Mouse (Mus musculus) heart, postnatal 0 days (tissue): ENCODE data around the gene Dpm2. TPM values are rescaled to one million over a fixed set of nuclear protein-coding genes. Genes with fewer than 3 reads are reported as not detected.

Experiments used
- ATAC-seq: fragments of 200-750 bp; cut with Nextera tagmentation; 2 replicates; pipeline ENCODE4 v1.8.0; 2017; ENCODE audit warnings: low read depth, moderate number of reproducible peaks, moderate library complexity; ENCODE audit not compliant: insufficient read depth
- DNase-seq: peaks from one replicate; pipeline ENCODE4 v3.0.0-alpha.2; 2016; ENCODE audit warnings: low spot score
- H3K27ac ChIP-seq: fragments of 300-500 bp; sonication (generic); 2 replicates; pipeline ENCODE4 v1.5.1; 2014; ENCODE audit warnings: low read depth, mild to moderate bottlenecking
- H3K27me3 ChIP-seq: fragments of 300-500 bp; sonication (generic); 2 replicates; pipeline ENCODE4 v1.6.1; 2014; ENCODE audit warnings: low read length, mixed read lengths; ENCODE audit not compliant: control insufficient read depth, insufficient read depth
- H3K36me3 ChIP-seq: fragments of 300-500 bp; sonication (generic); replicated peaks from 2 replicates; pipeline ENCODE4 v1.6.1; 2014; ENCODE audit warnings: low read length, mixed read lengths; ENCODE audit not compliant: control insufficient read depth, insufficient read depth
- H3K4me1 ChIP-seq: fragments of 300-500 bp; sonication (generic); 2 replicates; pipeline ENCODE4 v1.6.1; 2014; ENCODE audit warnings: antibody characterized with exemption; ENCODE audit not compliant: control insufficient read depth, insufficient read depth
- H3K4me2 ChIP-seq: fragments of 300-500 bp; sonication (generic); 2 replicates; pipeline ENCODE4 v1.6.1; 2014; ENCODE audit warnings: low read depth, mild to moderate bottlenecking, low read length, moderate library complexity
- H3K4me3 ChIP-seq: fragments of 300-500 bp; sonication (generic); 2 replicates; pipeline ENCODE4 v1.5.1; 2014; ENCODE audit warnings: low read depth, low read length
- H3K9ac ChIP-seq: fragments of 300-500 bp; sonication (generic); replicated peaks from 2 replicates; pipeline ENCODE4 v1.6.1; 2014; ENCODE audit warnings: low read depth, low read length, mixed read lengths
- H3K9me3 ChIP-seq: fragments of 300-500 bp; sonication (generic); replicated peaks from 2 replicates; pipeline ENCODE4 v1.6.1; 2016; ENCODE audit warnings: low read length; ENCODE audit not compliant: control insufficient read depth
- CTCF ChIP-seq: IDR thresholded peaks from 2 replicates; pipeline ENCODE4 v1.5.1; 2016; ENCODE audit warnings: antibody characterized with exemption, control low read depth, low read depth
- EP300 ChIP-seq: IDR thresholded peaks from 2 replicates; pipeline ENCODE4 v1.6.1; 2016; ENCODE audit warnings: antibody characterized with exemption, low read depth
- WGBS: fragments of 180-500 bp; shearing (Covaris S2); extraction: QIAGEN DNeasy Blood & Tissue Kit; methylation state at CpG from one replicate; pipeline ENCODE4 v1.1.7; 2014; 5-methylcytosine and 5-hydroxymethylcytosine counted together
- polyA plus RNA-seq: library from polyadenylated mRNA; unstranded; fragments of >200 nt; fragmentation: Nextera tagmentation; extraction: Ambion mirVana; gene quantifications from 2 replicates; pipeline ENCODE4 v1.2.1, GENCODE M21; 2015
- total RNA-seq: library from RNA; depleted of rRNA; stranded (reverse); fragments of >200 nt; gene quantifications from 2 replicates; pipeline ENCODE4 v1.2.3, GENCODE M21; 2014; ENCODE audit warnings: low replicate concordance

Gene Dpm2
- total and polyA plus RNA-seq, 2 experiments from 2014 or later, result 31.0 to 56.1 TPM

DNA sequence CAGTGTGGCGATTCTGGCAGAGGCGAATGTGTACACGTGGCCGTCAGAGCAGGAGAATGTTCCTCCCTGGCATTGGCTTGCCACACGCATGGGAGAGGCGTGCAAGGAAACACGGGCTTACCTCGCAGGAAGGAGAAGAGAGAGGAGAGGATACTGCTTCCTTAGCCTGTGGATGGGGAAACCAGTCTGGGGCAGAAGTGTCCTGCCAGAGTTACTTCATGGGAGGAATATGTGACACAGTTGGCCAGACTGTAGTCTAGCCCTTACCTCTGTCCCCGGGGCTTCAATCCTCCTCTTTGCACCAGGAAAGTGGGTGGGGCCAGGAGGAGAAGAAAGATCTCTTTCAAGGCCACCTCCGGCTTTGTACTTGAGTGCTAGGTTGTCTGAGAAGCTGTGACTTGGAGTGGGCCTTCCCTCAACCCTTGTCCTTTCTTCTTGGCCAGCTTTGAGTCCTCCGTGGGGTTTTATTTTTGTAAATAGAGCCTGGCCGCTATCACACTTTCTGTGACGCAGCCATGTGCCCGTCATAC, 31.1 kb upstream of the Dpm2 start:
- WGBS, result 70% methylated on average over 14 of the region's 14 CpGs
- no peak overlapping the region for H3K9ac ChIP-seq

DNA sequence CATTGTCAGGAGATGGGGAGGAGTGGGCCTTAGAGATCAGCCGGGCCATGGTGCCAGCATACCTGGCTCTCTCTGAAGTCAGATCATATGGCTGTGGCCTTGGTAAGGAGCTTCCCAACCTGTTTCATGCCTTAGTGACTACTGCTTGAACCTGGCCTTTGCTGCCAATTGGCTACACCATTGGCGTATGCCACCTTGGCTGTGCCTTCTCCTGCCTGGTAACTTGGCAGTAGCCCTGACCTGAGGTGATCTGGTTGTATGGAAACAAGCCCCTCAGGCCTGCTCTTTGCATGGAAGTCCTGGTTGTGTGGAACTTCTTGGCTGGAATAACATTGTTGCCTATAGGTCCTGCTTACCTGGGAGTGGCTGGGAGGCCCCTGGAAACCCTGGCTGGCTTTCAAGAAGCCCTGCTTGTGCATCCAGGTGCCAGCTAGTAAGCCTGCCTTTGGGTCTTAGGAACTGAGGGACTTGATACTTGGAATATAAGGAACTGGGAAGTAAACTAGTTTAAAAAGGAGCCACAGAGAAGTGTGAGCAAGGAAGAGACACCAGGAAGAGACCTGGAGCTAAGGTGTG, 29.2 kb upstream of the Dpm2 start:
- Histone ChIP-seq H3K36me3 (no peaks in the 10 kb centered on the region), H3K4me2 (no peak overlapping the region), H3K4me1 (peaks cover 40% of the 10 kb centered on the region), H3K27ac (no peak overlapping the region), H3K9ac (no peak overlapping the region), H3K4me3 (no peak overlapping the region), H3K9me3 (no peaks in the 10 kb centered on the region), H3K27me3 (no peaks in the 10 kb centered on the region)
- TF ChIP-seq EP300 (no peak), CTCF (no peak)
- no peak for ATAC-seq
- WGBS, result 92% methylated on average over 2 of the region's 2 CpGs
- DNase-seq, result no peak

More for the DNA sequence above, 31.1 kb upstream of the Dpm2 start:
- H3K4me1 ChIP-seq, result peaks cover 41% of the 10 kb centered on the region
- H3K27me3 ChIP-seq, result no peaks in the 10 kb centered on the region
- no peaks in the 10 kb centered on the region for H3K36me3 ChIP-seq
- DNase-seq (no peak), ATAC-seq (no peak)
- H3K4me2 ChIP-seq, result no peak overlapping the region
- H3K9me3 ChIP-seq, result no peaks in the 10 kb centered on the region
- H3K27ac ChIP-seq, result no peak overlapping the region
- no peak overlapping the region for H3K4me3 ChIP-seq
- TF ChIP-seq CTCF (no peak), EP300 (no peak)

DNA sequence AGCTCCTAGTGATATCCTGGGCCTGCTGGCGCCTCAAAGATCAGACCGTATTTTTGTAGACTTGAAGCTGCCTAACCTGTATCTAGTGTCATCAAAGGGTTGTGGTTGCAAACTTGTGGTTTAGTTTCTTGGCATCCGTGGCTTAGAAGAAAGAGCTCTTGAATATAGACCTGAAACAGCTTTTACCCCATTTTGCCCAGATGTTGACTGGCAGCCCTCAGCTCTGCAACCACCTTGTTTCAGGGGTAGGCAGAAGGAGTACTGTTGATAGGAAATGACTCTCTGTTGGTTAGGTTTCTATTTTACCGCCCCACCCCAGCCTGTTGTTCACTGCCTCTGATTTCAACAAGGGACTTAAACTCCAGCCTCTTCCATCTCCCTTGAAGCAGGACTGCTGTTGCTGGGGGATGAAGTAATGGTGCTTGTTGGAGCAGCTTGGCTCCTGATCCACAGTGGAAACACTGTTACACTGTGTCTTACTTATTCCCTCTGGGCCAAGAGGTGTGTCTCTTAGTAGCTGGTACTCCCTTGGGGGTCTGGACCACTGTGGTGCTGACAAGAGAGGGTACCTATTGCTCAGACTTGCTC, 28.6 kb upstream of the Dpm2 start:
- Histone ChIP-seq H3K4me3 (no peak overlapping the region), H3K27ac (no peak overlapping the region), H3K9ac (no peak overlapping the region), H3K4me2 (no peak overlapping the region), H3K27me3 (no peaks in the 10 kb centered on the region), H3K9me3 (no peaks in the 10 kb centered on the region), H3K4me1 (peaks cover 42% of the 10 kb centered on the region), H3K36me3 (no peaks in the 10 kb centered on the region)
- TF ChIP-seq CTCF (no peak), EP300 (no peak)
- ATAC-seq, result no peak
- DNase-seq, result no peak
- 82% methylated on average over 4 of the region's 4 CpGs for WGBS

DNA sequence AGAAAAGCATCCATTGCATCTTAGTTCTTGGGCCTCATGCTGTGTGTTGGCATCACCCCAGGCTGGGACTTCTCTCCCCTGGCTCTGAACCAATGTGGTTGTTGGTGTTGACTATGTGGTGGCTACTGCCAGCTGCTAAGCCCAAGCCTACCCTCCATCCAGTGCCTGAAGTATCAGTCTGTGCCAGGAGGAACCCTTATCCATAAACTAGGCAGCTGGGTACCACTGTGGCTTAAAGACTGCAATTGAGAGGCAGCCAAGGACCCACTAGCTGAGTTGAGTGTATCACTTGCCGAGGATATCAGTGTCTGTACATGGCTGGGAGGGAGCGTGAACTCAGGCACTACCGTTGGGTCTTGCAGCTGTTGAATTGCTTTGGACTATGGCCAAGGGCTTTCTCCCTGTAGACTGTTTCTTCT, 27.6 kb upstream of the Dpm2 start:
- TF ChIP-seq CTCF (no peak), EP300 (no peak)
- Histone ChIP-seq H3K36me3 (no peaks in the 10 kb centered on the region), H3K4me1 (peaks cover 42% of the 10 kb centered on the region), H3K9ac (no peak overlapping the region), H3K27me3 (no peaks in the 10 kb centered on the region), H3K4me2 (no peak overlapping the region), H3K4me3 (no peak overlapping the region), H3K9me3 (no peaks in the 10 kb centered on the region), H3K27ac (no peak overlapping the region)
- ATAC-seq (no peak), DNase-seq (no peak)
- 12% methylated on average over 3 of the region's 3 CpGs for WGBS

GRCm38 (mm10) chr2:32546951-32547350, 23.7 kb upstream of the Dpm2 start:
- Histone ChIP-seq H3K27ac (no peak overlapping the region), H3K4me2 (no peak overlapping the region), H3K9ac (no peak overlapping the region), H3K4me1 (peaks cover 45% of the 10 kb centered on the region), H3K36me3 (no peaks in the 10 kb centered on the region), H3K9me3 (no peaks in the 10 kb centered on the region), H3K27me3 (no peaks in the 10 kb centered on the region), H3K4me3 (no peak overlapping the region)
- WGBS, result 96% methylated on average over 1 of the region's 1 CpGs
- DNase-seq, result no peak
- ATAC-seq, result no peak
- TF ChIP-seq CTCF (no peak), EP300 (no peak)

DNA sequence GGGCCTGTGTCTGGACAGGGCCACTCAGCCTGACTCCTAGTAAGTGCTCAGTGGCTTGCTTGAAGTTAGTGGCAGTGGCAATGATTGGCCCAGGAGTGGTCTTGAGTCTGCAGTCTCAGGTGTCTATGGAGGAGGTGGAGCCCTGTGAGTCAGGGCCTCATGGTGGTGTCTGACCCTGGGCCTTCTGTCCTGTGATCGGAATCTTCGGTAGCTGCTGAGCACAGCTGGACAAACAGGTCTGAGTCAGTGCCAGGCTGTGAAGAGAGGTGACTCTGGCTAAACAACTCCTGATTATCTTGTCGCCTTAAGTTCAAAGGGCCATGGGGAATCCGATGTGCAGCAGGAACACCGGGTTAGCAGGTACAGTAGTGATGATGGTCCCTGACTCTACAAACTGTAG, 23.3 kb upstream of the Dpm2 start:
- Histone ChIP-seq H3K27me3 (no peaks in the 10 kb centered on the region), H3K9ac (no peak overlapping the region), H3K36me3 (no peaks in the 10 kb centered on the region), H3K4me2 (no peak overlapping the region), H3K9me3 (no peaks in the 10 kb centered on the region), H3K27ac (peak overlapping the region; percentile 24; the same call in 1 of the 2 replicates), H3K4me1 (peaks cover 42% of the 10 kb centered on the region), H3K4me3 (no peak overlapping the region)
- TF ChIP-seq CTCF (no peak), EP300 (no peak)
- no peak for ATAC-seq
- DNase-seq, result no peak
- 80% methylated on average over 5 of the region's 5 CpGs for WGBS
